8 mouse cellular contexts compared by ENCODE assay signal in genomic region chr19:53360265-53360958, GRCm38 (mm10). TPM values are rescaled to one million over a fixed set of nuclear protein-coding genes. Genes with fewer than 3 reads are reported as not detected.
DNase-seq lines count a peak whose midpoint lies in the region; ATAC-seq and TF ChIP-seq lines count a peak whose summit lies in the region.

No protein-coding gene starts in this region.

- no peak overlapping the region for H3K4me2 ChIP-seq in heart, embryonic 12.5 days
- H3K4me2 ChIP-seq in midbrain, embryonic 13.5 days (replicated peaks): 0 out of 2 replicates have a peak overlapping the region, but pooled peaks have one; percentile 28
- no peak overlapping the region for H3K4me2 ChIP-seq in midbrain, embryonic 11.5 days
- peak overlapping the region; percentile 57 for H3K4me2 ChIP-seq in hindbrain, postnatal 0 days (ENCODE audit: low read depth, low read length)
- H3K4me2 ChIP-seq in stomach, postnatal 0 days (replicated peaks; ENCODE audit: low read depth): peak overlapping the region; percentile 46

- peaks cover 35% of the 10 kb centered on the region for H3K4me1 ChIP-seq in heart, embryonic 12.5 days (replicated peaks)
- H3K4me1 ChIP-seq in midbrain, embryonic 13.5 days (replicated peaks): peaks cover 35% of the 10 kb centered on the region
- H3K4me1 ChIP-seq in midbrain, embryonic 11.5 days (ENCODE audit: control insufficient read depth, insufficient read depth, low read length): no peaks in the 10 kb centered on the region
- H3K4me1 ChIP-seq in hindbrain, postnatal 0 days (ENCODE audit: insufficient read depth, low read length): 0 out of 2 replicates have a peak, but pooled peaks cover 6% of the 10 kb centered on the region
- no peaks in the 10 kb centered on the region for H3K4me1 ChIP-seq in stomach, postnatal 0 days (replicated peaks; ENCODE audit: control insufficient read depth, insufficient read depth)

- TF ChIP-seq CTCF in hindbrain, postnatal 0 days (IDR thresholded peaks at IDR 0.05; ENCODE audit: low read depth): no peak
- no peak for TF ChIP-seq CTCF in stomach, postnatal 0 days (IDR thresholded peaks at IDR 0.05; ENCODE audit: low read depth)

- H3K4me3 ChIP-seq in heart, embryonic 12.5 days: no peak overlapping the region
- H3K4me3 ChIP-seq in midbrain, embryonic 13.5 days (replicated peaks): no peak overlapping the region
- H3K4me3 ChIP-seq in midbrain, embryonic 11.5 days (ENCODE audit: low read depth, low read length): no peak overlapping the region
- H3K4me3 ChIP-seq in hindbrain, postnatal 0 days (ENCODE audit: low read length): peak overlapping the region; percentile 21
- H3K4me3 ChIP-seq in stomach, postnatal 0 days (ENCODE audit: low read depth, low read length): no peak overlapping the region

- peaks cover 3% of the 10 kb centered on the region; the same call in 1 of the 2 replicates for H3K36me3 ChIP-seq in heart, embryonic 12.5 days
- H3K36me3 ChIP-seq in midbrain, embryonic 13.5 days: peaks cover 8% of the 10 kb centered on the region
- no peaks in the 10 kb centered on the region for H3K36me3 ChIP-seq in midbrain, embryonic 11.5 days (ENCODE audit: control insufficient read depth, insufficient read depth, low read length)
- no peaks in the 10 kb centered on the region for H3K36me3 ChIP-seq in hindbrain, postnatal 0 days (ENCODE audit: insufficient read depth, low read length)
- no peaks in the 10 kb centered on the region; the same call in 1 of the 2 replicates for H3K36me3 ChIP-seq in stomach, postnatal 0 days (ENCODE audit: control insufficient read depth, insufficient read depth, low read length)

- H3K9ac ChIP-seq in heart, embryonic 12.5 days: no peak overlapping the region
- H3K9ac ChIP-seq in midbrain, embryonic 13.5 days (replicated peaks): no peak overlapping the region
- no peak overlapping the region for H3K9ac ChIP-seq in midbrain, embryonic 11.5 days (ENCODE audit: low read length)
- H3K9ac ChIP-seq in hindbrain, postnatal 0 days (replicated peaks; ENCODE audit: low read length): peak overlapping the region; percentile 46
- H3K9ac ChIP-seq in stomach, postnatal 0 days (ENCODE audit: low read length): no peak overlapping the region

- peak; percentile 42 for DNase-seq in heart, adult 8-10 months (ENCODE audit: low spot score)
- DNase-seq in midbrain, embryonic 11.5 days (ENCODE audit: low spot score, missing footprints): no peak
- DNase-seq in hindbrain, postnatal 0 days (ENCODE audit: low spot score): peak; percentile 71
- DNase-seq in stomach, postnatal 0 days (ENCODE audit: low spot score): no peak
- no peak for DNase-seq in lung, postnatal 4 days
- DNase-seq in B cell, adult 2 months: no peak

- no peaks in the 10 kb centered on the region for H3K9me3 ChIP-seq in heart, embryonic 12.5 days (replicated peaks)
- no peaks in the 10 kb centered on the region for H3K9me3 ChIP-seq in midbrain, embryonic 13.5 days
- no peaks in the 10 kb centered on the region for H3K9me3 ChIP-seq in midbrain, embryonic 11.5 days (ENCODE audit: control insufficient read depth, low read length)
- H3K9me3 ChIP-seq in hindbrain, postnatal 0 days (ENCODE audit: low read length): no peaks in the 10 kb centered on the region
- no peaks in the 10 kb centered on the region for H3K9me3 ChIP-seq in stomach, postnatal 0 days (ENCODE audit: control insufficient read depth, low read length)

- TF ChIP-seq EP300 in stomach, postnatal 0 days (optimal IDR thresholded peaks at IDR 0.05): no peak

- ATAC-seq in heart, embryonic 12.5 days (ENCODE audit: insufficient number of reproducible peaks, low FRiP score): no peak
- peak; percentile 16; the same call in 1 of the 2 replicates for ATAC-seq in midbrain, embryonic 13.5 days
- ATAC-seq in midbrain, embryonic 11.5 days (ENCODE audit: low FRiP score): no peak
- peak; percentile 52 for ATAC-seq in hindbrain, postnatal 0 days
- no peak for ATAC-seq in stomach, postnatal 0 days (ENCODE audit: low FRiP score, low TSS enrichment)

- H3K27me3 ChIP-seq in heart, embryonic 12.5 days (replicated peaks): no peaks in the 10 kb centered on the region
- no peaks in the 10 kb centered on the region for H3K27me3 ChIP-seq in midbrain, embryonic 13.5 days
- H3K27me3 ChIP-seq in midbrain, embryonic 11.5 days (ENCODE audit: control insufficient read depth, insufficient read depth, low read length): no peaks in the 10 kb centered on the region
- no peaks in the 10 kb centered on the region for H3K27me3 ChIP-seq in hindbrain, postnatal 0 days (ENCODE audit: insufficient read depth, low read length)
- no peaks in the 10 kb centered on the region for H3K27me3 ChIP-seq in stomach, postnatal 0 days (ENCODE audit: control insufficient read depth, insufficient read depth, low read length)

- H3K27ac ChIP-seq in heart, embryonic 12.5 days (ENCODE audit: poor library complexity, severe bottlenecking): no peak overlapping the region
- peak overlapping the region; percentile 74 for H3K27ac ChIP-seq in midbrain, embryonic 13.5 days
- H3K27ac ChIP-seq in midbrain, embryonic 11.5 days (ENCODE audit: low read depth, low read length): no peak overlapping the region
- peak overlapping the region; percentile 87 for H3K27ac ChIP-seq in hindbrain, postnatal 0 days
- H3K27ac ChIP-seq in stomach, postnatal 0 days (replicated peaks): no peak overlapping the region

- WGBS in heart, embryonic 12.5 days: 64% methylated on average over 8 of the region's 8 CpGs
- 67% methylated on average over 8 of the region's 8 CpGs for WGBS in midbrain, embryonic 13.5 days
- WGBS in midbrain, embryonic 11.5 days: 85% methylated on average over 8 of the region's 8 CpGs
- 28% methylated on average over 8 of the region's 8 CpGs for WGBS in hindbrain, postnatal 0 days
- WGBS in stomach, postnatal 0 days: 49% methylated on average over 8 of the region's 8 CpGs

RNA-seq across cellular contexts. Expression of gene Gm10197, which starts 11.2 kb away (rescaled TPM):
- not detected for total RNA-seq in heart, adult 8-10 months (2022)
- not detected in 2 replicates for polyA plus RNA-seq in heart, embryonic 12.5 days (2016; fragmentation: Nextera tagmentation; extraction: Ambion mirVana)
- polyA plus RNA-seq in midbrain, embryonic 13.5 days (2015; fragmentation: Nextera tagmentation; extraction: Ambion mirVana): not detected in 2 replicates
- not detected in 2 replicates for polyA plus RNA-seq in midbrain, embryonic 11.5 days (2014; fragmentation: Nextera tagmentation; extraction: Ambion mirVana)
- total RNA-seq in hindbrain, postnatal 0 days (2014; rRNA removed): not detected in 2 replicates
- not detected in 2 replicates for polyA plus RNA-seq in hindbrain, postnatal 0 days (2015; fragmentation: Nextera tagmentation; extraction: Ambion mirVana)
- polyA plus RNA-seq in stomach, postnatal 0 days (2015; fragmentation: Nextera tagmentation; extraction: Ambion mirVana): not detected in 2 replicates

RNA-seq across cellular contexts. Expression of gene Smndc1, which starts 30.0 kb away (rescaled TPM):
- total RNA-seq in heart, adult 8-10 months (2022): 10 to 100 TPM; 31.9 to 37.5 (median 33.3) TPM
- polyA plus RNA-seq in heart, embryonic 12.5 days (2016; fragmentation: Nextera tagmentation; extraction: Ambion mirVana): 30.5 and 33.0 TPM in 2 replicates
- polyA plus RNA-seq in midbrain, embryonic 13.5 days (2015; fragmentation: Nextera tagmentation; extraction: Ambion mirVana): 42.6 and 46.8 TPM in 2 replicates
- 61.2 and 65.5 TPM in 2 replicates for polyA plus RNA-seq in midbrain, embryonic 11.5 days (2014; fragmentation: Nextera tagmentation; extraction: Ambion mirVana)
- 9.7 and 14.7 TPM in 2 replicates for total RNA-seq in hindbrain, postnatal 0 days (2014; rRNA removed)
- 34.4 and 35.3 TPM in 2 replicates for polyA plus RNA-seq in hindbrain, postnatal 0 days (2015; fragmentation: Nextera tagmentation; extraction: Ambion mirVana)
- 26.1 and 26.6 TPM in 2 replicates for polyA plus RNA-seq in stomach, postnatal 0 days (2015; fragmentation: Nextera tagmentation; extraction: Ambion mirVana)

RNA-seq across cellular contexts. Expression of gene Mxi1, which starts 50.1 kb away (rescaled TPM):
- total RNA-seq in heart, adult 8-10 months (2022): 10 to 100 TPM; 38.7 to 49.2 (median 46.0) TPM
- polyA plus RNA-seq in heart, embryonic 12.5 days (2016; fragmentation: Nextera tagmentation; extraction: Ambion mirVana): 40.0 and 42.7 TPM in 2 replicates
- 32.4 and 50.7 TPM in 2 replicates for polyA plus RNA-seq in midbrain, embryonic 13.5 days (2015; fragmentation: Nextera tagmentation; extraction: Ambion mirVana)
- 59.0 and 59.1 TPM in 2 replicates for polyA plus RNA-seq in midbrain, embryonic 11.5 days (2014; fragmentation: Nextera tagmentation; extraction: Ambion mirVana)
- 41.9 and 44.5 TPM in 2 replicates for total RNA-seq in hindbrain, postnatal 0 days (2014; rRNA removed)
- polyA plus RNA-seq in hindbrain, postnatal 0 days (2015; fragmentation: Nextera tagmentation; extraction: Ambion mirVana): 47.7 and 51.5 TPM in 2 replicates
- 28.6 and 31.3 TPM in 2 replicates for polyA plus RNA-seq in stomach, postnatal 0 days (2015; fragmentation: Nextera tagmentation; extraction: Ambion mirVana)

Comparison
In these comparisons a context has a peak if more than half of its experiments do, and no peak if none do; other contexts are left out.
1. ATAC-seq: peak in midbrain, embryonic 13.5 days (single experiment) and hindbrain, postnatal 0 days (single experiment); none in heart, embryonic 12.5 days (single experiment), midbrain, embryonic 11.5 days (single experiment) and stomach, postnatal 0 days (single experiment).
2. H3K27ac ChIP-seq: peak in midbrain, embryonic 13.5 days (single experiment) and hindbrain, postnatal 0 days (single experiment); none in heart, embryonic 12.5 days (single experiment), midbrain, embryonic 11.5 days (single experiment) and stomach, postnatal 0 days (single experiment).
3. H3K4me2 ChIP-seq: peak in midbrain, embryonic 13.5 days (single experiment), hindbrain, postnatal 0 days (single experiment) and stomach, postnatal 0 days (single experiment); none in heart, embryonic 12.5 days (single experiment) and midbrain, embryonic 11.5 days (single experiment).
4. DNase-seq: peak in heart, adult 8-10 months (single experiment) and hindbrain, postnatal 0 days (single experiment); none in midbrain, embryonic 11.5 days (single experiment), stomach, postnatal 0 days (single experiment), lung, postnatal 4 days (0 of 2) and B cell, adult 2 months (0 of 2).